Mouse (Mus musculus): ENCODE results near the gene Mctp1. TPM values are rescaled to one million over a fixed set of nuclear protein-coding genes. Genes with fewer than 3 reads are reported as not detected.

Mctp1 gene
- polyA plus RNA-seq (2014; fragmentation: Illumina TruSeq; extraction: RNeasy Lipid Tissue Mini Kit (QIAGEN cat#74804); ENCODE audit: low read depth, low replicate concordance) = 1.8 TPM

DNA sequence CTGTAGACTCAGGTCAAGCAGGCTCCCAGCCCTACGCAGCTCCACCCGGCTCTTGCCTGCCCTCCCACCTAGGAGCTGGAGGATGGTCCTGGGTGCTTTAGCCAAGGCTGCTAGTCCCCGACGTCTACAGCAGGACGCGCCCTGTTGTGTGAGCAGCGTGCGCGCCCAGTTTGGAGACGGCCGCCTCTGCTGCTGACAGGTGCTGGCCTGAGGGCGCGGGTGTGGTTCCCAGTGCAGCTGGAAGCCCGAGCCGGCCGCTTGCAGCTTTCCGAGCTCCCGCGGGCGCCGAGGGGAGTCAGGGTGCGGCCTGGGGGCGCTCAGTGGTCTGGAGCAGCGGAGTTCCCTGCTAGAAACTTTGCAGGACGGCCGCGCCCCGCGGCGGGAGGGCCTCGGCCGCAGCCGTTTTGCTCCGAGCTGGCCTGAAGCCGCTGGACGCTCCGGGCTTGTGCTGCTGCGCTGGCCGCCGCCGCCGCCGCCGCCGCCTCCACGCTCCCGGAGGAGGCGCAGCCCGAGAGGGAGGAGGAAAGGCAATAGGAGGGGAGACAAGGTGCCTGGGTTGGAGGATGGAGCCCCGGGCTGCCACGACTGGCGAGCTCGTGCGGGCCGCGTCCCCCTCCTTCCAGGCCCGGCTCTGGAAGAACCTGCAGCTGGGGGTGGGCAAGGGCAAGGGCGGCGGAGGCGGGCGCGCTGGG lies at the start of gene Mctp1:
Mctp1 (plus strand) TSS at position 564 of the 692 bp plus-strand sequence.

Other genes starting within 250 kb of the Mctp1 start
- 1.2 TPM for gene Fam81b, start 79.5 kb upstream of the Mctp1 start, polyA plus RNA-seq (2014; fragmentation: Illumina TruSeq; extraction: RNeasy Lipid Tissue Mini Kit (QIAGEN cat#74804); ENCODE audit: low read depth, low replicate concordance)

All from adipose tissue, adult 10 weeks (tissue).